Mouse (Mus musculus): ENCODE measurements at regions not wholly inside any gene's neighbourhood (a gene's known extent, or its start where the extent isn't known, plus 50 kb on each side); places are given as distances from the start of the nearest gene placed in this dataset.

DNA sequence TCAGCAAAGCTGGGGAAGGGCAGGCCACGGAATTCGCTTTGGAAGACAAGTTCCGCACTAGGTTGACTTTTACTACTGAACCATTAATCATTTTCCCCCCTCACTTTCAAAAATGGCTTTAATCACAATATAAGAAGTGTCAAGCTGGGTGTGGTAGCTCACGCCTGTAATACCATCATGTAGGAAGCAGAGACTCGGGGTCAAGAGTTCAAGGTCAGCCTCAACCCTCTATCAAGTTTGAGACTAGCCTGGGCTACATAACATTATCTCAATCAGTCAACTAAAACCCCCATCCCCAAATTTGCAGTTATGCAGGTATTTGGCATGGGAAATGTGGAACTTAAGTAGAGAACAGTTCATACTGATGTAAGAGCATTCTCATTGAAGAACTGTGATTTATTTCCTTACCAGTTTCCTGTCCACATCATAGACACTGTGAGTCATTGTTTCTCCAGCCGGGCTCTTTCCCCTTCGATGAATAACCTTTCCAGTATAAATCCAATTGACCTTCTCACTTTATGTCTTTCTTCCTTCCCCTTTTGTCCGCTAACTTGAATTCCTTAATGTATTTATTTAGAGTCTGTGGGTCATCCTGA lies 308.6 kb downstream of the Gja1 start:
- TF ChIP-seq ETS1 (IDR thresholded peaks at IDR 0.05; ENCODE audit: low read depth, low read length) (no peak), MEF2A (IDR thresholded peaks at IDR 0.05; ENCODE audit: extremely low read depth, insufficient replicate concordance, low read depth, low read length, poor library complexity, severe bottlenecking) (no peak), ZNF384 (IDR thresholded peaks at IDR 0.05; ENCODE audit: low read depth, low read length) (no peak)
- Histone ChIP-seq H3K27me3 (ENCODE audit: control insufficient read depth in 1 of 2, insufficient read depth in 2 of 2, low read length in 2 of 2) (no peaks in the 10 kb centered on the region), H3K79me2 (ENCODE audit: control insufficient read depth, insufficient read depth, low read length, poor library complexity) (no peaks in the 10 kb centered on the region), H3K9me3 (replicated peaks; ENCODE audit: insufficient read depth, low read length) (no peaks in the 10 kb centered on the region), H3K27ac (ENCODE audit: control insufficient read depth, low read depth, low read length) (no peak overlapping the region), H3K4me3 (ENCODE audit: control insufficient read depth in 1 of 2, insufficient read depth in 1 of 2, low read depth in 2 of 2, low read length in 2 of 2) (no peak overlapping the region), H3K36me3 (ENCODE audit: control insufficient read depth in 1 of 2, insufficient read depth in 2 of 2, low read length in 2 of 2) (no peaks in the 10 kb centered on the region), H3K9ac (ENCODE audit: control insufficient read depth, low read depth, low read length, poor library complexity, severe bottlenecking) (no peak overlapping the region), H3K4me1 (ENCODE audit: control insufficient read depth in 1 of 2, insufficient read depth in 2 of 2, low read length in 2 of 2) (no peaks in the 10 kb centered on the region)
- DNase-seq (ENCODE audit: low read depth, low spot score): no peak

GRCm38 (mm10) chr10:56691467-56691866 lies 314.3 kb downstream of the Gja1 start:
- H3K9me3 ChIP-seq (replicated peaks; ENCODE audit: insufficient read depth, low read length): no peaks in the 10 kb centered on the region
- H3K9ac ChIP-seq (ENCODE audit: control insufficient read depth, low read depth, low read length, poor library complexity, severe bottlenecking): no peak overlapping the region
- TF ChIP-seq NRF1 (IDR thresholded peaks at IDR 0.05; ENCODE audit: insufficient read depth, low read depth, low read length, poor library complexity, severe bottlenecking) (no peak), USF1 (IDR thresholded peaks at IDR 0.05; ENCODE audit: low read depth, low read length) (no peak), CHD1 (IDR thresholded peaks at IDR 0.05; ENCODE audit: low read depth, low read length) (no peak), MEF2A (IDR thresholded peaks at IDR 0.05; ENCODE audit: extremely low read depth, insufficient replicate concordance, low read depth, low read length, poor library complexity, severe bottlenecking) (no peak)
- H3K36me3 ChIP-seq (ENCODE audit: control insufficient read depth in 1 of 2, insufficient read depth in 2 of 2, low read length in 2 of 2): no peaks in the 10 kb centered on the region
- no peaks in the 10 kb centered on the region for H3K4me1 ChIP-seq (ENCODE audit: control insufficient read depth in 1 of 2, insufficient read depth in 2 of 2, low read length in 2 of 2)
- no peak for DNase-seq (ENCODE audit: low read depth, low spot score)
- H3K79me2 ChIP-seq (ENCODE audit: control insufficient read depth, insufficient read depth, low read length, poor library complexity): no peaks in the 10 kb centered on the region
- no peak overlapping the region for H3K27ac ChIP-seq (ENCODE audit: control insufficient read depth, low read depth, low read length)
- no peak overlapping the region for H3K4me3 ChIP-seq (ENCODE audit: control insufficient read depth in 1 of 2, insufficient read depth in 1 of 2, low read depth in 2 of 2, low read length in 2 of 2)
- no peaks in the 10 kb centered on the region for H3K27me3 ChIP-seq (ENCODE audit: control insufficient read depth in 1 of 2, insufficient read depth in 2 of 2, low read length in 2 of 2)

DNA sequence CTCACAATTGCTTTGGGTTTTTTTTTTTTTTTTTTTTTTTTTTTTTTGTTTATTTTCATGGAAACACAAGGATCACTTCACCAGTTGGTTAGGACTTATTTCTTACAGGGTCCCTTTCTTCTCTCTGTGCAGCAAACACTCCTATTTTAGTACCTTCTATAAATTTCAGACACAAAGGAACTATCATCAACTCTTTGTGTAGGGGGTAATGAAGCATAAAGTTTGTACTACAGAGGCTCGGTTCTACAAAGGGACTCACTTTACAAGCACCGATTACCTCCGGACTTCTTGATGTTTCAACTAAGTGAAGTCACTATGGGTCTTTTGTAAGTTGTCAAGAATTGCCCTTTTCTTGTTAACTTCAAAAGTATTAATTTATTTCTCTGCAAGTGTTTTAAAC lies 318.0 kb downstream of the Gja1 start:
- H3K4me3 ChIP-seq (ENCODE audit: control insufficient read depth in 1 of 2, insufficient read depth in 1 of 2, low read depth in 2 of 2, low read length in 2 of 2): no peak overlapping the region
- H3K4me1 ChIP-seq (ENCODE audit: control insufficient read depth in 1 of 2, insufficient read depth in 2 of 2, low read length in 2 of 2): no peaks in the 10 kb centered on the region
- no peak overlapping the region for H3K9ac ChIP-seq (ENCODE audit: control insufficient read depth, low read depth, low read length, poor library complexity, severe bottlenecking)
- no peak for TF ChIP-seq JUND (IDR thresholded peaks at IDR 0.05; ENCODE audit: low read depth, low read length)
- TF ChIP-seq ZMIZ1 (IDR thresholded peaks at IDR 0.05; ENCODE audit: low read depth, low read length): no peak
- no peak for TF ChIP-seq SIN3A (IDR thresholded peaks at IDR 0.05; ENCODE audit: low read length)
- TF ChIP-seq E2F4 (IDR thresholded peaks at IDR 0.05; ENCODE audit: borderline replicate concordance, low read depth, low read length): no peak
- TF ChIP-seq TBP (IDR thresholded peaks at IDR 0.05; ENCODE audit: low read depth, low read length): no peak
- no peak for TF ChIP-seq POLR2AphosphoS2 (IDR thresholded peaks at IDR 0.05; ENCODE audit: low read length)
- no peak for TF ChIP-seq TCF12 (IDR thresholded peaks at IDR 0.05; ENCODE audit: low read depth, low read length)
- no peak for TF ChIP-seq ZNF384 (IDR thresholded peaks at IDR 0.05; ENCODE audit: low read depth, low read length)
- no peak for TF ChIP-seq RCOR1 (IDR thresholded peaks at IDR 0.05; ENCODE audit: low read depth, low read length)
- no peak for TF ChIP-seq MEF2A (IDR thresholded peaks at IDR 0.05; ENCODE audit: extremely low read depth, insufficient replicate concordance, low read depth, low read length, poor library complexity, severe bottlenecking)
- TF ChIP-seq SMC3 (IDR thresholded peaks at IDR 0.05; ENCODE audit: low read depth, low read length): no peak
- H3K36me3 ChIP-seq (ENCODE audit: control insufficient read depth in 1 of 2, insufficient read depth in 2 of 2, low read length in 2 of 2): no peaks in the 10 kb centered on the region
- no peaks in the 10 kb centered on the region for H3K27me3 ChIP-seq (ENCODE audit: control insufficient read depth in 1 of 2, insufficient read depth in 2 of 2, low read length in 2 of 2)
- no peak overlapping the region for H3K27ac ChIP-seq (ENCODE audit: control insufficient read depth, low read depth, low read length)
- H3K79me2 ChIP-seq (ENCODE audit: control insufficient read depth, insufficient read depth, low read length, poor library complexity): no peaks in the 10 kb centered on the region
- no peak for DNase-seq (ENCODE audit: low read depth, low spot score)
- H3K9me3 ChIP-seq (replicated peaks; ENCODE audit: insufficient read depth, low read length): no peaks in the 10 kb centered on the region
